Mouse (Mus musculus) lung, adult 2 months (tissue): ENCODE data around the gene Mrnip. TPM values are rescaled to one million over a fixed set of nuclear protein-coding genes. Genes with fewer than 3 reads are reported as not detected.

Experiments used
- DNase-seq: peaks from one replicate; pipeline ENCODE4 v3.0.0; 2022
- H3K4me1 ChIP-seq: fragments of 200-500 bp; 2 replicates; pipeline ENCODE4 v1.6.1; 2011; ENCODE audit warnings: low read length; ENCODE audit not compliant: control insufficient read depth, insufficient read depth
- H3K4me3 ChIP-seq: fragments of 200-500 bp; replicated peaks from 2 replicates; pipeline ENCODE3; 2011; ENCODE audit warnings: low read depth, mild to moderate bottlenecking, control low read depth, low read length; ENCODE audit errors: extremely low read depth
- CTCF ChIP-seq: fragments of 200-500 bp; IDR thresholded peaks from 2 replicates; pipeline ENCODE4 v1.5.1; 2011; ENCODE audit warnings: mild to moderate bottlenecking, low read length, control low read depth; ENCODE audit not compliant: insufficient read depth
- POLR2A ChIP-seq: fragments of 200-500 bp; IDR thresholded peaks from 2 replicates; pipeline ENCODE4 v1.6.1; 2011; ENCODE audit warnings: low read depth, mild to moderate bottlenecking, control low read depth, low read length, borderline replicate concordance; ENCODE audit errors: extremely low read depth
- WGBS: fragments of 180-500 bp; shearing (Covaris S2); methylation state at CpG from one replicate; pipeline ENCODE4 v1.1.7; 2018; 5-methylcytosine and 5-hydroxymethylcytosine counted together
- polyA plus RNA-seq: library from polyadenylated mRNA; depleted of rRNA; stranded (reverse); fragments of >200 nt; gene quantifications from 2 replicates; pipeline ENCODE4 v1.2.3, GENCODE M21; 2012

The Mrnip gene
- polyA plus RNA-seq, 1 experiment, result 4.5 TPM

- 67% methylated on average over 5 of the region's 5 CpGs for WGBS
- Histone ChIP-seq H3K4me3 (no peak overlapping the region), H3K4me1 (no peaks in the 10 kb centered on the region; the same call in 1 of the 2 replicates)
- TF ChIP-seq CTCF (no peak), POLR2A (no peak)
- no peak for DNase-seq
Measured at GRCm38 (mm10) chr11:50178532-50179488, 4.6 kb downstream of the Mrnip start.

GRCm38 (mm10) chr11:50180478-50181231 lies 6.4 kb downstream of the Mrnip start:
- no peak for DNase-seq
- H3K4me3 ChIP-seq, result no peak overlapping the region
- 65% methylated on average over 6 of the region's 6 CpGs for WGBS
- TF ChIP-seq POLR2A (no peak), CTCF (no peak)
- H3K4me1 ChIP-seq, result no peaks in the 10 kb centered on the region; the same call in 1 of the 2 replicates

GRCm38 (mm10) chr11:50182702-50183101 lies 8.5 kb downstream of the Mrnip start:
- TF ChIP-seq CTCF (no peak), POLR2A (no peak)
- no peak for DNase-seq
- no peaks in the 10 kb centered on the region for H3K4me1 ChIP-seq
- WGBS, result 79% methylated on average over 4 of the region's 4 CpGs
- H3K4me3 ChIP-seq, result no peak overlapping the region

- no peak for DNase-seq
- Histone ChIP-seq H3K4me1 (no peaks in the 10 kb centered on the region), H3K4me3 (no peak overlapping the region)
- WGBS, result 62% methylated on average over 3 of the region's 3 CpGs
- TF ChIP-seq POLR2A (no peak), CTCF (no peak)
Measured at GRCm38 (mm10) chr11:50184788-50185187, 10.5 kb downstream of the Mrnip start.

- Histone ChIP-seq H3K4me3 (no peak overlapping the region), H3K4me1 (no peaks in the 10 kb centered on the region)
- 65% methylated on average over 7 of the region's 7 CpGs for WGBS
- TF ChIP-seq POLR2A (no peak), CTCF (no peak)
- DNase-seq, result no peak
Measured at GRCm38 (mm10) chr11:50188682-50189081, 14.4 kb downstream of the Mrnip start.

GRCm38 (mm10) chr11:50190362-50190761 lies 16.1 kb downstream of the Mrnip start:
- 63% methylated on average over 4 of the region's 4 CpGs for WGBS
- DNase-seq, result no peak
- Histone ChIP-seq H3K4me1 (no peaks in the 10 kb centered on the region), H3K4me3 (no peak overlapping the region)
- TF ChIP-seq POLR2A (no peak), CTCF (no peak)

- TF ChIP-seq CTCF (no peak), POLR2A (no peak)
- no peaks in the 10 kb centered on the region for H3K4me1 ChIP-seq
- no peak overlapping the region for H3K4me3 ChIP-seq
- WGBS, result 82% methylated on average over 3 of the region's 3 CpGs
- no peak for DNase-seq
Measured at GRCm38 (mm10) chr11:50192278-50192677, 18.0 kb downstream of the Mrnip start.

GRCm38 (mm10) chr11:50194070-50194469 lies 19.8 kb downstream of the Mrnip start:
- H3K4me3 ChIP-seq, result no peak overlapping the region
- DNase-seq, result no peak
- no peaks in the 10 kb centered on the region for H3K4me1 ChIP-seq
- 80% methylated on average over 7 of the region's 7 CpGs for WGBS
- TF ChIP-seq CTCF, result no peak
- TF ChIP-seq POLR2A, result no peak

- WGBS, result 68% methylated on average over 4 of the region's 4 CpGs
- DNase-seq, result no peak
- Histone ChIP-seq H3K4me3 (no peak overlapping the region), H3K4me1 (no peaks in the 10 kb centered on the region)
- TF ChIP-seq POLR2A, result no peak
- TF ChIP-seq CTCF, result no peak
Measured at GRCm38 (mm10) chr11:50194793-50195192, 20.5 kb downstream of the Mrnip start.

GRCm38 (mm10) chr11:50197500-50197899 lies 23.3 kb downstream of the Mrnip start:
- no peak for TF ChIP-seq CTCF
- TF ChIP-seq POLR2A, result no peak
- no peak overlapping the region for H3K4me3 ChIP-seq
- 65% methylated on average over 4 of the region's 4 CpGs for WGBS
- DNase-seq, result no peak
- H3K4me1 ChIP-seq, result no peaks in the 10 kb centered on the region
